ENCODE assay signal across 19 mouse cellular contexts in the genomic region with DNA sequence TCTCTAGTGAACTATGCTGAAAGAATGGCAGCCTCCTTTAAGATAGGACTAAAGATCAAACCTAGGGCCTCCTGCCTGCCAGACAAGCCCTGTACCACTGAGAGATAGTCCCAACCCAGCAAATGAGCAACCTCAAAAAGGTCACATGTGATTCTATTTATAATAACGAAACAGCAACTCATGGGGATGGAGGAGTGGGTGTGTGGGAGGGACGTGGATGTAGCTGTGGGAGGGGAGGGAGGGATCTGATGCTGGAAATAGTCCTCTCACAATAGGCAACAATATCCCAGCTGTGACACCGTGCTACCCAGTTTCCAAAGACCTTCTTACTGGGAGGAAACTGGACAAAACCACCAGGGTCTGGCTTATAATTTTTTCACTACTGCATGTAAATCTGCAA.
DNase-seq lines count a peak whose midpoint lies in the region; ATAC-seq and TF ChIP-seq lines count a peak whose summit lies in the region.
"Had no signal": no experiment of that assay in that cellular context is flagged by ENCODE, and none has a peak within 500 bp of the region (broad histone marks: within the 10 kb centered on the region; RNA-seq: fewer than 3 reads in every experiment).

No protein-coding gene starts in this region.

- TF ChIP-seq POLR2A in lung, adult 2 months (IDR thresholded peaks at IDR 0.05; ENCODE audit: borderline replicate concordance, extremely low read depth, low read depth, low read length): no peak

- peaks cover 58% of the 10 kb centered on the region for H3K4me1 ChIP-seq in heart, embryonic 13.5 days
- H3K4me1 ChIP-seq in lung, postnatal 0 days (ENCODE audit: insufficient read depth, low read depth, low read length): no peaks in the 10 kb centered on the region
- no peaks in the 10 kb centered on the region; the same call in 1 of the 2 replicates for H3K4me1 ChIP-seq in lung, adult 2 months (ENCODE audit: control insufficient read depth, insufficient read depth, low read length)
- H3K4me1 ChIP-seq in embryonic facial prominence, embryonic 15.5 days: peaks cover 23% of the 10 kb centered on the region

- H3K36me3 ChIP-seq in heart, embryonic 13.5 days: no peaks in the 10 kb centered on the region
- H3K36me3 ChIP-seq in lung, postnatal 0 days (ENCODE audit: insufficient read depth, low read length): no peaks in the 10 kb centered on the region
- no peaks in the 10 kb centered on the region for H3K36me3 ChIP-seq in embryonic facial prominence, embryonic 15.5 days
- H3K36me3 ChIP-seq: G1E; limb, embryonic 13.5 days; midbrain, embryonic 12.5 days had no signal

- intact Hi-C loops in heart, postnatal 36 days (cut with DNase I): no loop called here

- H3K4me3 ChIP-seq in heart, embryonic 13.5 days: no peak overlapping the region
- no peak overlapping the region for H3K4me3 ChIP-seq in lung, postnatal 0 days (ENCODE audit: low read depth, low read length)
- no peak overlapping the region for H3K4me3 ChIP-seq in lung, adult 2 months (replicated peaks; ENCODE audit: extremely low read depth, low read depth, low read length)
- no peak overlapping the region for H3K4me3 ChIP-seq in embryonic facial prominence, embryonic 15.5 days (replicated peaks)
- H3K4me3 ChIP-seq: erythroblast, embryonic 14.5 days had no signal

- H3K27ac ChIP-seq in heart, embryonic 13.5 days (replicated peaks): peak overlapping the region; percentile 93
- H3K27ac ChIP-seq in lung, postnatal 0 days (ENCODE audit: low read length): peak overlapping the region; percentile 23; the same call in 1 of the 2 replicates
- H3K27ac ChIP-seq in embryonic facial prominence, embryonic 15.5 days (replicated peaks): peak overlapping the region; percentile 5; the same call in 1 of the 2 replicates
- H3K27ac ChIP-seq: limb, embryonic 13.5 days; liver, embryonic 14.5 days; midbrain, embryonic 12.5 days had no signal

- no peak for TF ChIP-seq CTCF in lung, postnatal 0 days (IDR thresholded peaks at IDR 0.05)
- TF ChIP-seq CTCF in lung, adult 2 months (IDR thresholded peaks at IDR 0.05; ENCODE audit: insufficient read depth, low read length): no peak

- no peak for TF ChIP-seq EP300 in lung, postnatal 0 days (IDR thresholded peaks at IDR 0.05)

- no peak for DNase-seq in heart, postnatal 36 days
- no peak for DNase-seq in lung, postnatal 0 days (ENCODE audit: low spot score)
- DNase-seq in lung, adult 2 months: no peak
- no peak for DNase-seq in right cerebral cortex, postnatal 10 days (ENCODE audit: low spot score in 2 of 2)
- DNase-seq in ovary, postnatal 14 days (ENCODE audit: low spot score): no peak
- DNase-seq: adrenal gland, postnatal 36 days; cerebellum, adult 9-11 months; kidney, postnatal 14 days; layer of hippocampus, adult 9-11 months had no signal

- ATAC-seq in heart, embryonic 13.5 days (ENCODE audit: extremely low read depth, insufficient number of reproducible peaks, low FRiP score, low TSS enrichment): peak; percentile 47; the same call in 1 of the 2 replicates
- ATAC-seq in lung, postnatal 0 days: no peak
- peak; percentile 35; the same call in 1 of the 2 replicates for ATAC-seq in embryonic facial prominence, embryonic 15.5 days (ENCODE audit: insufficient number of reproducible peaks, low FRiP score, low TSS enrichment, low read depth)
- ATAC-seq: CD4-positive, CD25-positive, alpha-beta regulatory T cell, adult 4 months; forebrain, embryonic 14.5 days; hindbrain, embryonic 16.5 days had no signal

- H3K9ac ChIP-seq in heart, embryonic 13.5 days: peak overlapping the region; percentile 65; the same call in 1 of the 2 replicates
- H3K9ac ChIP-seq in lung, postnatal 0 days (replicated peaks; ENCODE audit: low read depth): no peak overlapping the region
- no peak overlapping the region for H3K9ac ChIP-seq in embryonic facial prominence, embryonic 15.5 days
- H3K9ac ChIP-seq: limb, embryonic 13.5 days; liver, embryonic 14.5 days; midbrain, embryonic 12.5 days had no signal

- H3K4me2 ChIP-seq in heart, embryonic 13.5 days: peak overlapping the region; percentile 48
- no peak overlapping the region for H3K4me2 ChIP-seq in lung, postnatal 0 days (replicated peaks; ENCODE audit: low read depth, low read length)
- no peak overlapping the region for H3K4me2 ChIP-seq in embryonic facial prominence, embryonic 15.5 days (replicated peaks)

- H3K27me3 ChIP-seq in heart, embryonic 13.5 days (replicated peaks): no peaks in the 10 kb centered on the region
- no peaks in the 10 kb centered on the region for H3K27me3 ChIP-seq in lung, postnatal 0 days (replicated peaks; ENCODE audit: insufficient read depth, low read length)
- H3K27me3 ChIP-seq in embryonic facial prominence, embryonic 15.5 days: no peaks in the 10 kb centered on the region
- H3K27me3 ChIP-seq: limb, embryonic 13.5 days; midbrain, embryonic 12.5 days had no signal

- H3K9me3 ChIP-seq in heart, embryonic 13.5 days: no peaks in the 10 kb centered on the region
- no peaks in the 10 kb centered on the region for H3K9me3 ChIP-seq in lung, postnatal 0 days (ENCODE audit: low read length)
- H3K9me3 ChIP-seq in embryonic facial prominence, embryonic 15.5 days (replicated peaks): no peaks in the 10 kb centered on the region
- H3K9me3 ChIP-seq: G1E; limb, embryonic 13.5 days; midbrain, embryonic 12.5 days had no signal

- 14% methylated on average over 3 of the region's 3 CpGs for WGBS in heart, embryonic 13.5 days
- WGBS in lung, postnatal 0 days: 35% methylated on average over 3 of the region's 3 CpGs
- WGBS in lung, adult 2 months: 44% methylated on average over 3 of the region's 3 CpGs
- WGBS in embryonic facial prominence, embryonic 15.5 days: 38% methylated on average over 3 of the region's 3 CpGs

Comparison
In these comparisons a context has a peak if more than half of its experiments do, and no peak if none do; other contexts are left out.
1. H3K27ac ChIP-seq: peak in every context shown above with its lines; median percentile 93 in heart, embryonic 13.5 days; 23 in lung, postnatal 0 days; 5 in embryonic facial prominence, embryonic 15.5 days.